Mouse (Mus musculus) C2C12 (cell line): ENCODE measurements at regions not wholly inside any gene's neighbourhood (a gene's known extent, or its start where the extent isn't known, plus 50 kb on each side); places are given as distances from the start of the nearest gene placed in this dataset.

Experiments used
- H3K27me3 ChIP-seq: one replicate; pipeline ENCODE4 v1.6.1; 2011; ENCODE audit not compliant: control insufficient read depth, insufficient read depth, insufficient read length
- H3K36me3 ChIP-seq: one replicate; pipeline ENCODE4 v1.6.1; 2011; ENCODE audit not compliant: control insufficient read depth, insufficient read depth
- H3K4me3 ChIP-seq: one replicate; pipeline ENCODE4 v1.5.1; 2011; ENCODE audit warnings: mild to moderate bottlenecking, control low read depth; ENCODE audit not compliant: poor library complexity, insufficient read depth, severe bottlenecking
- H3K79me2 ChIP-seq: one replicate; pipeline ENCODE4 v1.6.1; 2011; ENCODE audit not compliant: control insufficient read depth, insufficient read depth
- H3K79me3 ChIP-seq: one replicate; pipeline ENCODE4 v1.6.1; 2011; ENCODE audit warnings: low read depth, control low read depth
- H3ac ChIP-seq: one replicate; pipeline ENCODE3; 2011; ENCODE audit warnings: low read depth; ENCODE audit not compliant: control insufficient read depth, insufficient read length
- CEBPB ChIP-seq: IDR thresholded peaks from one replicate; pipeline ENCODE4 v1.6.1; 2011; ENCODE audit warnings: low read depth, mild to moderate bottlenecking, control low read depth, moderate library complexity
- CTCF ChIP-seq: IDR thresholded peaks from one replicate; pipeline ENCODE4 v1.5.1; 2011; ENCODE audit not compliant: control insufficient read depth, insufficient read depth, insufficient read length
- FOSL1 ChIP-seq: IDR thresholded peaks from one replicate; pipeline ENCODE4 v1.8.0; 2011; ENCODE audit warnings: mild to moderate bottlenecking, low read length; ENCODE audit not compliant: poor library complexity, insufficient read depth, severe bottlenecking
- MAX ChIP-seq: IDR thresholded peaks from one replicate; pipeline ENCODE4 v1.6.1; 2011; ENCODE audit warnings: mild to moderate bottlenecking, control low read depth
- MYOD1 ChIP-seq: IDR thresholded peaks from one replicate; pipeline ENCODE4 v1.6.1; 2011; ENCODE audit warnings: low read depth; ENCODE audit not compliant: control insufficient read depth, insufficient read length
- MYOG ChIP-seq: IDR thresholded peaks from one replicate; pipeline ENCODE4 v1.6.1; 2011; ENCODE audit not compliant: control insufficient read depth, insufficient read length; ENCODE audit errors: extremely low read depth
- USF1 ChIP-seq: IDR thresholded peaks from one replicate; pipeline ENCODE4 v1.6.1; 2011; ENCODE audit warnings: low read depth, mild to moderate bottlenecking, control low read depth, moderate library complexity

DNA sequence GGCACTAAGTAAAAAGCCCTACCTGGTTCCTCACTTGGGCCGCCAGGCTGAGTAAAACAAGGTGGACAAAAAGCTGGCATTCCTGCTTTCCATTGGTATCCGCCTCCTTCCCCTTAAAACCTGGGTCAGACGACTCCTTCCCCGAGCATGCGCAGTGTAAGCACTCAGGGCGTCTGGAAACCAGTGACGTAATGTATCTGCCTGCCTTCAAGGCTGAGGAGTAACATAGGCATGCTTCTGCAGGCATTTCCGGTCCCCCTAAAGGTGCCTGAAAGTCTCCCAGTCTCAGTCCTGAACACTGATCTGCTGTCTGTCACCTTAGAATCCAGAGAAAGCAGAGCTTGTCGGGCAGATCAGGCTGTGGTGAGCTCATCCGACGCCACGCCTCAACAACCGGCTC lies 140.7 kb downstream of the Cd24a start:
- Histone ChIP-seq H3K79me2 (no peaks in the 10 kb centered on the region), H3K79me3 (no peaks in the 10 kb centered on the region), H3K27me3 (peaks cover 11% of the 10 kb centered on the region), H3K36me3 (no peaks in the 10 kb centered on the region), H3K4me3 (no peak overlapping the region), H3ac (no peak overlapping the region)
- TF ChIP-seq MYOG (no peak), CEBPB (no peak), MYOD1 (no peak), MAX (no peak), FOSL1 (no peak), USF1 (no peak), CTCF (no peak)

GRCm38 (mm10) chr10:43721356-43721755 lies 143.3 kb downstream of the Cd24a start:
- H3K4me3 ChIP-seq = no peak overlapping the region
- H3ac ChIP-seq = no peak overlapping the region
- peaks cover 11% of the 10 kb centered on the region for H3K27me3 ChIP-seq
- no peaks in the 10 kb centered on the region for H3K79me3 ChIP-seq
- H3K36me3 ChIP-seq = no peaks in the 10 kb centered on the region
- TF ChIP-seq MYOD1 (no peak), CTCF (no peak), MAX (no peak), USF1 (no peak), MYOG (no peak)
- H3K79me2 ChIP-seq = no peaks in the 10 kb centered on the region

DNA sequence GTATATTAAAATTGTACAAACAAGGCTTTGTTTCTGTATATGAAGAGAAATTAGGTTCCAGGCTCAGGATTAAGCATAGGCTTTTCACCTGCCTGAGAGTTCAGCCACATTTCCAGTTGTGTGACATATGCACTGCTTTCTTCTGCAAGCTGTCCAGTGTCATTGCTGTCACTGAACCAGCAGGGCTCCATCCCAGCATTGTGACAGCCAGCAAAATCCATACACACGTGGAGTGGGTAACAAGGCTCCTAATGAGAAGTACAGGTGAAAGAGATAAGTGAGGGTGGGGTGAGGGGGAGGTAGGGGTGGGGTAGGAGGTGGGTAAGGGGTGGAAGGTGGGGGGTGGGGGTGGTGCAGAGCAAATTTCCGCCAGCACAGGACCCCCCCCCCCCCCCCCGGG lies 144.1 kb downstream of the Cd24a start:
- Histone ChIP-seq H3K4me3 (no peak overlapping the region), H3K79me2 (no peaks in the 10 kb centered on the region), H3K79me3 (no peaks in the 10 kb centered on the region), H3ac (no peak overlapping the region), H3K36me3 (no peaks in the 10 kb centered on the region), H3K27me3 (peaks cover 11% of the 10 kb centered on the region)
- TF ChIP-seq MYOD1 (no peak), MAX (no peak), CEBPB (no peak), FOSL1 (no peak), USF1 (no peak), MYOG (no peak)

DNA sequence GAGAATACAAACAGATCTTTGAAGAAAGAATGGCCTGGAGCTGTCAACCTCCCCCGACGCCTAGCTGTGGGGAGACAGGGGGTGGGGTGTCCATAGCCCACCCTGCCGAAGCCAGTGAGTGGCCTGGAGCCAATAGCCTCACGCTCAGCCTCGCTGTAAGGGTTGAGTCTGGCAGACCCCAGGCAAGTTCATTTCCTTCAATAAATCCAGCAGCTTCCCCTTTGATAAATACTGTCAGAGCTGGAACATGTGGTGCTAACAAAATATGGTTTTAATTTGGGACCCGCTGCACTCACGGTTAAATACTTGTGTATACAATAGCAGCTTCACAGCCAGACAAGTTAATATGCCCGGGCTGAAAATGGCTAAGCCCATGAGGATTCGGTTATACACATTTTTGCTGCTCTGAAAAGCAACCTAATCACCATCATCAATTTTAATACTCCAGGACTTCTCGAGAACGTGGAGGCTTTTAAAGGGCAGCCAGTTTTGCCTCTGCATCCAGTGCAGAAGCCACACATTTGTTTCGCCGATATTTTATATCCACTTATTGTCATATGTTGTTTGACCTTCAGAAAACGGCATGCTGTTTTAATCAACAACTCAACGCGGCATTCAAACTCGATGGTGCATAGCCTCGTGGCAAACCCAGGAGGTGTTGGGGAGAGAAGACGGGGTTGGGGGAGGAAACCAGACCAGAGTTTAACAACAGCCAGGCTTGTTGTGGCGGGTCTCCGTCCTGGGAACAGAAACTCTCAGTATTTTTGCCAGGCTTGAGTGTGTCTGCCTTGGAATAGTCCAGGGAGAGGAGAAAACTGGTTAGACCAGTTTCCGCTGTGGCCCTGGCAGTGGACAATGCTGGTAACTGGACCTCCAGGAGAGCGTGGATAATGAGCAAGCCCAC lies 144.9 kb downstream of the Cd24a start:
- Histone ChIP-seq H3K79me2 (no peaks in the 10 kb centered on the region), H3ac (no peak overlapping the region), H3K79me3 (no peaks in the 10 kb centered on the region), H3K27me3 (peaks cover 11% of the 10 kb centered on the region), H3K36me3 (no peaks in the 10 kb centered on the region), H3K4me3 (no peak overlapping the region)
- TF ChIP-seq MYOG = no peak

DNA sequence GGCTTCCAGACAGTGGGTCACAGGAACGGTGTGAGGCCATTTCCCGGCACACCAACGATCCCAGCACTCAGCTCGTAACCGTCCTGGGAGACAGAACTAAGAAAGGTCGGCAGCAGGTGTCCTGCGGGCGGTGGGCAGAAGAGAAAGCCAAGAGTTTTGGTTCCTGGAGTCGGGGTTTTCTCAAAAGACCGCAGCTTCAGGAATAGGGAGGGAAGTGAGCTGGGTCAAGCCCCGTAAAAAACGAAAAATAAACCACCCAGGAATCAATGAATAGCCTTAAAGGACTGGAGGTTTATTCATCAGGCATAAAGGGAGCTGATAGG lies 145.5 kb downstream of the Cd24a start:
- no peaks in the 10 kb centered on the region for H3K79me3 ChIP-seq
- H3K36me3 ChIP-seq = no peaks in the 10 kb centered on the region
- no peaks in the 10 kb centered on the region for H3K79me2 ChIP-seq
- TF ChIP-seq CTCF (no peak), FOSL1 (no peak), MYOD1 (no peak), MYOG (no peak), CEBPB (no peak), USF1 (no peak), MAX (no peak)
- no peak overlapping the region for H3ac ChIP-seq
- peaks cover 11% of the 10 kb centered on the region for H3K27me3 ChIP-seq
- H3K4me3 ChIP-seq = no peak overlapping the region

DNA sequence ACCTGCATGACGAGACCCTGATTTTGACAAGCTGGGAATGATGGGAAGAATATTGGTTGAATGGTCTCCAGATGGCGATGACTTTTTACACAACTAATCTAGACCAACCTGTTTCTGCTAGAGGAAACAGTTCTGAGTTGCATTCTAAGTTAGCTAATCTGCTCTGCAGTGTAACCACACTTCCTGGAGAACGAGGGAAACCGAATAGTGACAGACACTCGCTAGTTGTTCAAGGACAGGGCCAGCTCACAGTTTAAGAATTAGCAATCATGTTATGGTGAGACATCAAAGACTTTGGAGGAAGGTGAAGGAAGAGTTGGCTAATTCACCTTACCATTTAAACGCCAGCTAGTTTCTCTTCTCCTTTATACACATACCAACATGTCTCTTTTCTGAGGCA lies 149.7 kb downstream of the Cd24a start:
- H3ac ChIP-seq = no peak overlapping the region
- H3K36me3 ChIP-seq = no peaks in the 10 kb centered on the region
- TF ChIP-seq MYOG (no peak), CEBPB (no peak), MAX (no peak), USF1 (no peak), MYOD1 (no peak), FOSL1 (no peak), CTCF (no peak)
- peaks cover 8% of the 10 kb centered on the region for H3K27me3 ChIP-seq
- H3K4me3 ChIP-seq = no peak overlapping the region
- no peaks in the 10 kb centered on the region for H3K79me3 ChIP-seq
- no peaks in the 10 kb centered on the region for H3K79me2 ChIP-seq
